Mouse (Mus musculus): Measurements from ENCODE around the gene Iqsec3.

DNA sequence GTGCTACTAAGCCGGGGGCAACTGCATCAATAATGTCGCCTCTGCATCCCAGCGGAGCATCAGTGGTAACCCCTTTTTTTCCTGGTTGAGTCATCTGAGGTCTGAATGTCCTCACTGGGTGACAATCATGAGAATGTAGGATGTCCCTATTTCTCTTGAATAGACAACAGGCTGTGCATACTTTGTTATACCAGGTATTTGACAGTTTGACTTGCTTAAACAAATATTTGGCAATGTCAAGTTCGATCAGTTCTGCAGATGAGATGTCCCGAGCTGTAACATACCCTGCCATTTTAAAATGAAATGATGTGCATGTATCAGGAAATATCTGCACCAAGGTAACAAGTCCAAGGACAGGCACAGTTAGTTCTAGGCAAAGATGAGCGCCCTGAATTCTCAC, 72.3 kb downstream of the Iqsec3 start:
- TF ChIP-seq MAFK (IDR thresholded peaks at IDR 0.05; ENCODE audit: insufficient read depth, low read depth, low read length) (no peak), ZNF384 (IDR thresholded peaks at IDR 0.05; ENCODE audit: low read depth, low read length) (no peak), HCFC1 (IDR thresholded peaks at IDR 0.05; ENCODE audit: borderline replicate concordance, insufficient read depth, low read length) (no peak)
